ENCODE assay signal across 8 mouse cellular contexts in genomic region chr1:91398260-91399062, GRCm38 (mm10). TPM values are rescaled to one million over a fixed set of nuclear protein-coding genes. Genes with fewer than 3 reads are reported as not detected.
DNase-seq lines count a peak whose midpoint lies in the region; ATAC-seq lines count a peak whose summit lies in the region.

Gene Ilkap (minus strand): TSS chr1:91398815.

- peaks cover 13% of the 10 kb centered on the region for H3K27me3 ChIP-seq in heart, embryonic 13.5 days (replicated peaks)
- H3K27me3 ChIP-seq in liver, embryonic 15.5 days: peaks cover 6% of the 10 kb centered on the region; the same call in 1 of the 2 replicates
- no peaks in the 10 kb centered on the region for H3K27me3 ChIP-seq in neural tube, embryonic 12.5 days (replicated peaks)

- WGBS in heart, embryonic 13.5 days: under 1% methylated on average over 91 of the region's 91 CpGs
- WGBS in liver, embryonic 15.5 days (ENCODE audit: insufficient replicate concordance): under 1% methylated on average over 91 of the region's 91 CpGs
- WGBS in neural tube, embryonic 12.5 days: under 1% methylated on average over 91 of the region's 91 CpGs

- peaks cover 30% of the 10 kb centered on the region for H3K36me3 ChIP-seq in heart, embryonic 13.5 days
- H3K36me3 ChIP-seq in liver, embryonic 15.5 days (replicated peaks): peaks cover 25% of the 10 kb centered on the region
- H3K36me3 ChIP-seq in neural tube, embryonic 12.5 days: peaks cover 15% of the 10 kb centered on the region

- H3K27ac ChIP-seq in heart, embryonic 13.5 days (replicated peaks): peak within 1 kb of the TSS; percentile 91
- peak within 1 kb of the TSS; percentile 88 for H3K27ac ChIP-seq in liver, embryonic 15.5 days (replicated peaks)
- H3K27ac ChIP-seq in neural tube, embryonic 12.5 days: peak within 1 kb of the TSS; percentile 63

- peak within 1 kb of the TSS; percentile 86 for H3K4me2 ChIP-seq in heart, embryonic 13.5 days
- peak within 1 kb of the TSS; percentile 84 for H3K4me2 ChIP-seq in liver, embryonic 15.5 days
- peak within 1 kb of the TSS; percentile 93 for H3K4me2 ChIP-seq in neural tube, embryonic 12.5 days (replicated peaks)

- peak within 1 kb of the TSS; percentile 94 for H3K4me3 ChIP-seq in heart, embryonic 13.5 days
- H3K4me3 ChIP-seq in liver, embryonic 15.5 days (replicated peaks): peak within 1 kb of the TSS; percentile 89
- peak within 1 kb of the TSS; percentile 86 for H3K4me3 ChIP-seq in neural tube, embryonic 12.5 days

- ATAC-seq in CD4-positive, CD25-positive, alpha-beta regulatory T cell, adult 4 months: peak; percentile 89
- peak; percentile 88 for ATAC-seq in erythroid progenitor cell, adult 5-6 weeks (replicated peaks; ENCODE audit: low FRiP score, poor library complexity, severe bottlenecking)
- ATAC-seq in heart, embryonic 13.5 days (ENCODE audit: extremely low read depth, insufficient number of reproducible peaks, low FRiP score, low TSS enrichment): peak; percentile 94
- peak; percentile 97 for ATAC-seq in liver, embryonic 15.5 days (ENCODE audit: insufficient read depth)
- peak; percentile 94 for ATAC-seq in neural tube, embryonic 12.5 days (ENCODE audit: low FRiP score, low read depth)

- no peaks in the 10 kb centered on the region for H3K9me3 ChIP-seq in heart, embryonic 13.5 days
- H3K9me3 ChIP-seq in liver, embryonic 15.5 days (replicated peaks): no peaks in the 10 kb centered on the region
- H3K9me3 ChIP-seq in neural tube, embryonic 12.5 days: no peaks in the 10 kb centered on the region

- peak; percentile 64 for DNase-seq in brain, embryonic 18.5 days (ENCODE audit: low read depth, low spot score)
- peak; percentile 90 for DNase-seq in kidney, postnatal 14 days
- DNase-seq in telencephalon, adult 2 months (ENCODE audit: low read depth, low spot score): peak; percentile 60

- peak within 1 kb of the TSS; percentile 97 for H3K9ac ChIP-seq in heart, embryonic 13.5 days
- H3K9ac ChIP-seq in liver, embryonic 15.5 days: peak within 1 kb of the TSS; percentile 87
- H3K9ac ChIP-seq in neural tube, embryonic 12.5 days: peak within 1 kb of the TSS; percentile 90

- H3K4me1 ChIP-seq in heart, embryonic 13.5 days: peaks cover 28% of the 10 kb centered on the region
- peaks cover 32% of the 10 kb centered on the region for H3K4me1 ChIP-seq in liver, embryonic 15.5 days (replicated peaks)
- peaks cover 16% of the 10 kb centered on the region for H3K4me1 ChIP-seq in neural tube, embryonic 12.5 days

RNA-seq across cellular contexts. Expression of gene Ilkap, which starts in this region (rescaled TPM):
- 10 to 100 TPM; 30.3 to 36.3 TPM for polyA plus RNA-seq in CD4-positive, CD25-positive, alpha-beta regulatory T cell, adult 4 months (2017; shearing (Covaris generic))
- total RNA-seq in erythroid progenitor cell, adult 5-6 weeks (2015; ENCODE audit: low replicate concordance): 82.2 and 110 TPM in 2 replicates
- 101 and 110 TPM in 2 replicates for total RNA-seq in erythroid progenitor cell, adult 5-6 weeks (2017; ENCODE audit: low replicate concordance)
- polyA plus RNA-seq in heart, embryonic 13.5 days (2015; fragmentation: Nextera tagmentation; extraction: Ambion mirVana): 92.0 and 107 TPM in 2 replicates
- 67.7 and 69.9 TPM in 2 replicates for polyA plus RNA-seq in liver, embryonic 15.5 days (2015; fragmentation: Nextera tagmentation; extraction: Ambion mirVana)
- 148 and 153 TPM in 2 replicates for polyA plus RNA-seq in neural tube, embryonic 12.5 days (2016; fragmentation: Nextera tagmentation; extraction: Ambion mirVana)

Comparison
In these comparisons a context has a peak if more than half of its experiments do, and no peak if none do; other contexts are left out.
1. Peak in every context shown above with its lines: DNase-seq, ATAC-seq, H3K4me3 ChIP-seq and H3K27ac ChIP-seq.